In the genomic region with DNA sequence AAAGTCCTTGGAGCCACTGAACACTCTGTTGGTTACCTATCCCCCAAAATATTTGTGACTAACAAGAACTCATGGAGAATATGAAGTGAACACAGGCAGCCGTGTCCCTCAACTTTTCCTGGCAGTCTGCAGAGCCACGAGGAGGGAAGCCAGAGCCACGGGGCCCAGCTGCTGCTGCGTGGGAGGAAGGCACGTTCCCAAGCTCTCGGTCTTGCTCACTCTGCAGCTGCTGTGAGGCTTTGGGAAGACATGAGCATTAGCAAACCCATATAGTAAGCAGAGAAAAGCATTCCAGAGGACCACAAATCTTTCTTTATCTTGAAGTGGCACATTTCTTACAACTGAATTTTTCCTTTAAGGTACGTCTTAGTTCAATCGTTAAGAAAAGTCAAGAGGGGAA, we compare ENCODE assay signal across 8 mouse cellular contexts.
DNase-seq lines count a peak whose midpoint lies in the region; ATAC-seq and TF ChIP-seq lines count a peak whose summit lies in the region.
"Had no signal": no experiment of that assay in that cellular context is flagged by ENCODE, and none has a peak within 500 bp of the region (broad histone marks: within the 10 kb centered on the region; RNA-seq: fewer than 3 reads in every experiment).

No protein-coding gene starts in this region.

- H3K27ac ChIP-seq in embryonic facial prominence, embryonic 15.5 days (replicated peaks): no peak overlapping the region
- H3K27ac ChIP-seq in heart, embryonic 12.5 days (ENCODE audit: poor library complexity, severe bottlenecking): no peak overlapping the region
- no peak overlapping the region for H3K27ac ChIP-seq in liver, postnatal 0 days (ENCODE audit: low read depth)
- H3K27ac ChIP-seq: midbrain, embryonic 12.5 days had no signal

- no peak for TF ChIP-seq EP300 in liver, postnatal 0 days (IDR thresholded peaks at IDR 0.05; ENCODE audit: low read depth)

- no peak for TF ChIP-seq CTCF in liver, postnatal 0 days (IDR thresholded peaks at IDR 0.05; ENCODE audit: low read depth)

- ATAC-seq in embryonic facial prominence, embryonic 15.5 days (ENCODE audit: insufficient number of reproducible peaks, low FRiP score, low TSS enrichment, low read depth): 0 out of 2 replicates have a peak, but pooled peaks have one; percentile 57
- no peak for ATAC-seq in heart, embryonic 12.5 days (ENCODE audit: insufficient number of reproducible peaks, low FRiP score)
- ATAC-seq in liver, postnatal 0 days: no peak

- no peak overlapping the region for H3K9ac ChIP-seq in embryonic facial prominence, embryonic 15.5 days
- H3K9ac ChIP-seq in heart, embryonic 12.5 days: no peak overlapping the region
- no peak overlapping the region for H3K9ac ChIP-seq in liver, postnatal 0 days (replicated peaks)
- H3K9ac ChIP-seq: midbrain, embryonic 12.5 days had no signal

- DNase-seq in adrenal gland, postnatal 10 days: peak; percentile 38
- peak; percentile 49 to 66 for DNase-seq in layer of hippocampus, adult 8-10 months (ENCODE audit: low spot score in 2 of 2)
- peak; percentile 73 for DNase-seq in lung, postnatal 10 days
- peak; percentile 30 to 62 for DNase-seq in urinary bladder, postnatal 36 days (ENCODE audit: low spot score in 2 of 2)
- DNase-seq in liver, postnatal 0 days: no peak

- no peak overlapping the region for H3K4me2 ChIP-seq in embryonic facial prominence, embryonic 15.5 days (replicated peaks)
- peak overlapping the region; percentile 32 for H3K4me2 ChIP-seq in heart, embryonic 12.5 days
- H3K4me2 ChIP-seq in liver, postnatal 0 days (ENCODE audit: low read depth, low read length): no peak overlapping the region
- H3K4me2 ChIP-seq: midbrain, embryonic 12.5 days had no signal

- H3K4me3 ChIP-seq in embryonic facial prominence, embryonic 15.5 days (replicated peaks): no peak overlapping the region
- H3K4me3 ChIP-seq in heart, embryonic 12.5 days: no peak overlapping the region
- no peak overlapping the region for H3K4me3 ChIP-seq in liver, postnatal 0 days (ENCODE audit: low read depth, low read length)
- H3K4me3 ChIP-seq: midbrain, embryonic 12.5 days had no signal

- no peaks in the 10 kb centered on the region for H3K36me3 ChIP-seq in embryonic facial prominence, embryonic 15.5 days
- H3K36me3 ChIP-seq in heart, embryonic 12.5 days: no peaks in the 10 kb centered on the region
- H3K36me3 ChIP-seq in liver, postnatal 0 days (replicated peaks; ENCODE audit: insufficient read depth, low read length): no peaks in the 10 kb centered on the region
- H3K36me3 ChIP-seq: midbrain, embryonic 12.5 days had no signal

- 20% methylated on average over 8 of the region's 8 CpGs for WGBS in embryonic facial prominence, embryonic 15.5 days
- 26% methylated on average over 8 of the region's 8 CpGs for WGBS in heart, embryonic 12.5 days
- 13% methylated on average over 8 of the region's 8 CpGs for WGBS in liver, postnatal 0 days (ENCODE audit: insufficient replicate concordance)

- H3K4me1 ChIP-seq in embryonic facial prominence, embryonic 15.5 days: no peaks in the 10 kb centered on the region
- H3K4me1 ChIP-seq in heart, embryonic 12.5 days (replicated peaks): no peaks in the 10 kb centered on the region; the same call in 1 of the 2 replicates
- no peaks in the 10 kb centered on the region for H3K4me1 ChIP-seq in liver, postnatal 0 days (ENCODE audit: insufficient read depth)

- H3K9me3 ChIP-seq in embryonic facial prominence, embryonic 15.5 days (replicated peaks): no peaks in the 10 kb centered on the region
- H3K9me3 ChIP-seq in heart, embryonic 12.5 days (replicated peaks): no peaks in the 10 kb centered on the region
- no peaks in the 10 kb centered on the region for H3K9me3 ChIP-seq in liver, postnatal 0 days (ENCODE audit: low read length)
- H3K9me3 ChIP-seq: midbrain, embryonic 12.5 days had no signal

- no peaks in the 10 kb centered on the region for H3K27me3 ChIP-seq in embryonic facial prominence, embryonic 15.5 days
- no peaks in the 10 kb centered on the region for H3K27me3 ChIP-seq in heart, embryonic 12.5 days (replicated peaks)
- H3K27me3 ChIP-seq in liver, postnatal 0 days (ENCODE audit: insufficient read depth, low read length): no peaks in the 10 kb centered on the region
- H3K27me3 ChIP-seq: midbrain, embryonic 12.5 days had no signal
